Comparison of ENCODE assay signal across 8 mouse cellular contexts in genomic region chr11:3373591-3374292, GRCm38 (mm10). TPM values are rescaled to one million over a fixed set of nuclear protein-coding genes. Genes with fewer than 3 reads are reported as not detected.
DNase-seq lines count a peak whose midpoint lies in the region; ATAC-seq lines count a peak whose summit lies in the region.

No protein-coding gene starts in this region.

- H3K9ac ChIP-seq in forebrain, embryonic 13.5 days: peak overlapping the region; percentile 47

- H3K4me2 ChIP-seq in forebrain, embryonic 13.5 days: peak overlapping the region; percentile 38

- 0 out of 2 replicates have a peak, but pooled peaks cover 8% of the 10 kb centered on the region for H3K36me3 ChIP-seq in heart, embryonic 10.5 days
- no peaks in the 10 kb centered on the region for H3K36me3 ChIP-seq in forebrain, embryonic 13.5 days (ENCODE audit: poor library complexity, severe bottlenecking)
- no peaks in the 10 kb centered on the region for H3K36me3 ChIP-seq in limb, embryonic 10.5 days

- no peak for ATAC-seq in forebrain, embryonic 13.5 days

- DNase-seq in heart, embryonic 10.5 days (ENCODE audit: low spot score): peak; percentile 77
- no peak for DNase-seq in heart, adult 8-10 months (ENCODE audit: low spot score)
- peak; percentile 88 for DNase-seq in 3T3-L1 (ENCODE audit: low read depth, low spot score)
- DNase-seq in limb, embryonic 10.5 days (ENCODE audit: low spot score): no peak
- DNase-seq in urinary bladder, adult 2 months (ENCODE audit: low spot score): no peak
- no peak for DNase-seq in cerebellum, adult 9-11 months
- DNase-seq in spleen, adult 18-20 months: no peak

- WGBS in heart, embryonic 10.5 days: 23% methylated on average over 7 of the region's 7 CpGs
- 14% methylated on average over 7 of the region's 7 CpGs for WGBS in forebrain, embryonic 13.5 days
- WGBS in limb, embryonic 10.5 days: 23% methylated on average over 7 of the region's 7 CpGs

- H3K27me3 ChIP-seq in heart, embryonic 10.5 days (ENCODE audit: insufficient read depth, poor library complexity, severe bottlenecking): no peaks in the 10 kb centered on the region
- H3K27me3 ChIP-seq in forebrain, embryonic 13.5 days: no peaks in the 10 kb centered on the region
- no peaks in the 10 kb centered on the region for H3K27me3 ChIP-seq in limb, embryonic 10.5 days (ENCODE audit: low read depth, poor library complexity, severe bottlenecking)

- peak overlapping the region; percentile 34 for H3K4me3 ChIP-seq in heart, embryonic 10.5 days
- H3K4me3 ChIP-seq in forebrain, embryonic 13.5 days: 0 out of 2 replicates have a peak overlapping the region, but pooled peaks have one; percentile 0
- peak overlapping the region; percentile 36 for H3K4me3 ChIP-seq in limb, embryonic 10.5 days

- peaks cover 64% of the 10 kb centered on the region for H3K4me1 ChIP-seq in heart, embryonic 10.5 days
- H3K4me1 ChIP-seq in forebrain, embryonic 13.5 days: peaks cover 52% of the 10 kb centered on the region
- H3K4me1 ChIP-seq in limb, embryonic 10.5 days: peaks cover 64% of the 10 kb centered on the region

- H3K27ac ChIP-seq in heart, embryonic 10.5 days: peak overlapping the region; percentile 86
- peak overlapping the region; percentile 74 for H3K27ac ChIP-seq in forebrain, embryonic 13.5 days
- peak overlapping the region; percentile 82 for H3K27ac ChIP-seq in limb, embryonic 10.5 days

- H3K9me3 ChIP-seq in heart, embryonic 10.5 days: no peaks in the 10 kb centered on the region
- no peaks in the 10 kb centered on the region for H3K9me3 ChIP-seq in forebrain, embryonic 13.5 days (replicated peaks)
- no peaks in the 10 kb centered on the region for H3K9me3 ChIP-seq in limb, embryonic 10.5 days (replicated peaks)

RNA-seq across cellular contexts. Expression of gene Limk2, which starts 35.2 kb away (rescaled TPM):
- polyA plus RNA-seq in heart, embryonic 10.5 days (2016; fragmentation: Nextera tagmentation; extraction: Ambion mirVana): 68.8 and 73.9 TPM in 2 replicates
- 10 to 100 TPM; 16.7 to 25.5 (median 19.4) TPM for total RNA-seq in heart, adult 8-10 months (2022)
- polyA plus RNA-seq in forebrain, embryonic 13.5 days (2015; fragmentation: Nextera tagmentation; extraction: Ambion mirVana): 75.6 and 81.3 TPM in 2 replicates
- polyA plus RNA-seq in limb, embryonic 10.5 days (2016; fragmentation: Nextera tagmentation; extraction: Ambion mirVana): 45.2 and 54.6 TPM in 2 replicates
- polyA plus RNA-seq in urinary bladder, adult 2 months (2012; rRNA removed): 78.9 and 96.8 TPM in 2 replicates

RNA-seq across cellular contexts. Expression of gene Pik3ip1, which starts 43.5 kb away (rescaled TPM):
- polyA plus RNA-seq in heart, embryonic 10.5 days (2016; fragmentation: Nextera tagmentation; extraction: Ambion mirVana): 7.9 and 9.5 TPM in 2 replicates
- total RNA-seq in heart, adult 8-10 months (2022): 10 to 100 TPM; 37.3 to 67.8 (median 56.9) TPM
- 18.7 and 22.8 TPM in 2 replicates for polyA plus RNA-seq in forebrain, embryonic 13.5 days (2015; fragmentation: Nextera tagmentation; extraction: Ambion mirVana)
- polyA plus RNA-seq in limb, embryonic 10.5 days (2016; fragmentation: Nextera tagmentation; extraction: Ambion mirVana): 5.9 and 8.5 TPM in 2 replicates
- 37.8 and 51.7 TPM in 2 replicates for polyA plus RNA-seq in urinary bladder, adult 2 months (2012; rRNA removed)

Comparison
In these comparisons a context has a peak if more than half of its experiments do, and no peak if none do; other contexts are left out.
1. DNase-seq: peak in heart, embryonic 10.5 days (single experiment) and 3T3-L1 (single experiment); none in heart, adult 8-10 months (single experiment), limb, embryonic 10.5 days (single experiment), urinary bladder, adult 2 months (single experiment), cerebellum, adult 9-11 months (single experiment) and spleen, adult 18-20 months (0 of 2).
2. Peak in every context shown above with its lines, with median percentiles within 50 percentile points of each other: H3K27ac ChIP-seq and H3K4me3 ChIP-seq.